In the genomic region with DNA sequence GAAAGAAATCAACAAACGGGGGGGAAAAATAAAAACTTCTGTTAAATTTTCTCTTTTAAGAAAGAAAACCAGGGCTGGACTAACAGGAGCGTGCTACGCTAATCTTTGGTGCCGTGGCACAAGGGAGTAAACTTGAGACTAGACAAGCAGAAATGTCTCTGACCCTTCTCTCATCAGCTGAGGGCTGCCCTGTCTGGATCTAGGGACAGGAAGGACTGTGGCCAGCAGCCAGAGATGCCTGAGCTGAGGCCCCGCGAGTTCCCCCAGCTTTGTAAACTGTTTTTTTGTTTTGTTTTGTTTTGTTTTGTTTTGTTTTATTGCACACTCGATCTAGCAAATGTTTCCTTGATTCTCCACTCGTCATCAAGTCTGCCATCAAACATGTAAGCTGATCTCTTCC, we compare ENCODE assay signal across 12 mouse cellular contexts.
DNase-seq lines count a peak whose midpoint lies in the region; ATAC-seq and TF ChIP-seq lines count a peak whose summit lies in the region.
"Had no signal": no experiment of that assay in that cellular context is flagged by ENCODE, and none has a peak within 500 bp of the region (broad histone marks: within the 10 kb centered on the region; RNA-seq: fewer than 3 reads in every experiment).

No protein-coding gene starts in this region.

- peak overlapping the region; percentile 10; the same call in 1 of the 2 replicates for H3K4me2 ChIP-seq in kidney, postnatal 0 days (ENCODE audit: low read length)
- H3K4me2 ChIP-seq in intestine, embryonic 15.5 days (replicated peaks): no peak overlapping the region
- H3K4me2 ChIP-seq in liver, embryonic 12.5 days: no peak overlapping the region

- no peak for ATAC-seq in kidney, postnatal 0 days (replicated peaks; ENCODE audit: low FRiP score, low read depth)
- no peak for ATAC-seq in intestine, embryonic 15.5 days
- no peak for ATAC-seq in liver, embryonic 12.5 days

- no peak overlapping the region for H3K9ac ChIP-seq in kidney, postnatal 0 days (ENCODE audit: low read depth, low read length)
- H3K9ac ChIP-seq in intestine, embryonic 15.5 days: no peak overlapping the region
- no peak overlapping the region for H3K9ac ChIP-seq in liver, embryonic 12.5 days
- H3K9ac ChIP-seq: limb, embryonic 15.5 days had no signal

- no peak overlapping the region for H3K4me3 ChIP-seq in kidney, postnatal 0 days (replicated peaks; ENCODE audit: low read depth, low read length)
- H3K4me3 ChIP-seq in intestine, embryonic 15.5 days (replicated peaks): no peak overlapping the region
- H3K4me3 ChIP-seq in liver, embryonic 12.5 days: no peak overlapping the region
- H3K4me3 ChIP-seq: erythroblast, embryonic 14.5 days; limb, embryonic 15.5 days had no signal

- no peak for TF ChIP-seq CTCF in kidney, postnatal 0 days (IDR thresholded peaks at IDR 0.05; ENCODE audit: low read depth)

- no peaks in the 10 kb centered on the region for H3K27me3 ChIP-seq in kidney, postnatal 0 days (ENCODE audit: insufficient read depth, low read length)
- H3K27me3 ChIP-seq in intestine, embryonic 15.5 days (replicated peaks): no peaks in the 10 kb centered on the region
- H3K27me3 ChIP-seq in liver, embryonic 12.5 days (replicated peaks): no peaks in the 10 kb centered on the region
- H3K27me3 ChIP-seq: limb, embryonic 15.5 days had no signal

- 17% methylated on average over 8 of the region's 8 CpGs for WGBS in kidney, postnatal 0 days
- WGBS in intestine, embryonic 15.5 days: 49% methylated on average over 8 of the region's 8 CpGs
- 54% methylated on average over 8 of the region's 8 CpGs for WGBS in liver, embryonic 12.5 days (ENCODE audit: insufficient replicate concordance)

- no peaks in the 10 kb centered on the region for H3K9me3 ChIP-seq in kidney, postnatal 0 days (replicated peaks; ENCODE audit: low read length)
- H3K9me3 ChIP-seq in intestine, embryonic 15.5 days: no peaks in the 10 kb centered on the region
- H3K9me3 ChIP-seq in liver, embryonic 12.5 days (replicated peaks): no peaks in the 10 kb centered on the region
- H3K9me3 ChIP-seq: limb, embryonic 15.5 days had no signal

- peak; percentile 57 for DNase-seq in kidney, postnatal 0 days (ENCODE audit: low spot score)
- no peak for DNase-seq in kidney, adult 18-20 months
- DNase-seq in embryo, embryonic 10.5 days (ENCODE audit: low spot score): peak; percentile 28
- peak; percentile 32 for DNase-seq in lung, postnatal 36 days
- no peak for DNase-seq in heart, adult 8-10 months (ENCODE audit: low spot score)
- DNase-seq: layer of hippocampus, postnatal 36 days; right cerebral cortex, postnatal 25 days; thymus, postnatal 4 days had no signal

- no peaks in the 10 kb centered on the region for H3K4me1 ChIP-seq in kidney, postnatal 0 days (replicated peaks; ENCODE audit: insufficient read depth, low read length)
- H3K4me1 ChIP-seq in intestine, embryonic 15.5 days (replicated peaks): no peaks in the 10 kb centered on the region
- no peaks in the 10 kb centered on the region for H3K4me1 ChIP-seq in liver, embryonic 12.5 days

- H3K36me3 ChIP-seq in kidney, postnatal 0 days (ENCODE audit: insufficient read depth, low read length): no peaks in the 10 kb centered on the region
- H3K36me3 ChIP-seq in intestine, embryonic 15.5 days: no peaks in the 10 kb centered on the region
- no peaks in the 10 kb centered on the region for H3K36me3 ChIP-seq in liver, embryonic 12.5 days
- H3K36me3 ChIP-seq: limb, embryonic 15.5 days had no signal

- H3K27ac ChIP-seq in kidney, postnatal 0 days: no peak overlapping the region
- H3K27ac ChIP-seq in intestine, embryonic 15.5 days: peak overlapping the region; percentile 18; the same call in 1 of the 2 replicates
- H3K27ac ChIP-seq in liver, embryonic 12.5 days: no peak overlapping the region
- H3K27ac ChIP-seq: limb, embryonic 15.5 days had no signal

Comparison
In these comparisons a context has a peak if more than half of its experiments do, and no peak if none do; other contexts are left out.
1. DNase-seq: peak in kidney, postnatal 0 days (single experiment), embryo, embryonic 10.5 days (single experiment) and lung, postnatal 36 days (single experiment); none in kidney, adult 18-20 months (single experiment) and heart, adult 8-10 months (single experiment).